11 mouse cellular contexts compared by ENCODE assay signal in genomic region chr2:27328613-27329041, GRCm38 (mm10).
DNase-seq lines count a peak whose midpoint lies in the region; ATAC-seq and TF ChIP-seq lines count a peak whose summit lies in the region.
"Had no signal": no experiment of that assay in that cellular context is flagged by ENCODE, and none has a peak within 500 bp of the region (broad histone marks: within the 10 kb centered on the region; RNA-seq: fewer than 3 reads in every experiment).

No protein-coding gene starts in this region.

- no peak for TF ChIP-seq CTCF in spleen, adult 2 months (IDR thresholded peaks at IDR 0.05; ENCODE audit: extremely low read depth, insufficient read depth, insufficient read length, insufficient replicate concordance)

- peak overlapping the region; percentile 68; the same call in 1 of the 2 replicates for H3K27ac ChIP-seq in forebrain, embryonic 10.5 days
- H3K27ac ChIP-seq in forebrain, embryonic 13.5 days, result no peak overlapping the region
- peak overlapping the region; percentile 53; the same call in 1 of the 2 replicates for H3K27ac ChIP-seq in spleen, adult 2 months (ENCODE audit: insufficient read depth, low read length)
- peak overlapping the region; percentile 11; the same call in 1 of the 2 replicates for H3K27ac ChIP-seq in limb, embryonic 10.5 days
- H3K27ac ChIP-seq in stomach, embryonic 16.5 days (ENCODE audit: low read length), result no peak overlapping the region

- ATAC-seq in forebrain, embryonic 13.5 days, result no peak
- 0 out of 2 replicates have a peak, but pooled peaks have one; percentile 20 for ATAC-seq in stomach, embryonic 16.5 days (ENCODE audit: insufficient read depth, low FRiP score)

- no peaks in the 10 kb centered on the region for H3K36me3 ChIP-seq in forebrain, embryonic 10.5 days (replicated peaks)
- H3K36me3 ChIP-seq in forebrain, embryonic 13.5 days (ENCODE audit: poor library complexity, severe bottlenecking), result no peaks in the 10 kb centered on the region
- no peaks in the 10 kb centered on the region; the same call in 1 of the 2 replicates for H3K36me3 ChIP-seq in spleen, adult 2 months (ENCODE audit: control insufficient read depth, insufficient read depth, low read length)
- H3K36me3 ChIP-seq in limb, embryonic 10.5 days, result 0 out of 2 replicates have a peak, but pooled peaks cover 8% of the 10 kb centered on the region
- no peaks in the 10 kb centered on the region for H3K36me3 ChIP-seq in stomach, embryonic 16.5 days (ENCODE audit: control insufficient read depth, insufficient read depth, low read length)

- H3K4me3 ChIP-seq in forebrain, embryonic 10.5 days, result no peak overlapping the region
- H3K4me3 ChIP-seq in forebrain, embryonic 13.5 days, result no peak overlapping the region
- H3K4me3 ChIP-seq in spleen, adult 2 months (ENCODE audit: extremely low read depth, insufficient read depth, insufficient read length), result no peak overlapping the region
- H3K4me3 ChIP-seq in limb, embryonic 10.5 days, result no peak overlapping the region
- no peak overlapping the region for H3K4me3 ChIP-seq in stomach, embryonic 16.5 days (replicated peaks; ENCODE audit: low read length)

- H3K4me2 ChIP-seq in forebrain, embryonic 13.5 days, result no peak overlapping the region
- no peak overlapping the region for H3K4me2 ChIP-seq in stomach, embryonic 16.5 days (ENCODE audit: low read depth, low read length)
- H3K4me2 ChIP-seq: midbrain, embryonic 11.5 days had no signal

- H3K27me3 ChIP-seq in forebrain, embryonic 10.5 days (ENCODE audit: poor library complexity, severe bottlenecking), result no peaks in the 10 kb centered on the region
- H3K27me3 ChIP-seq in forebrain, embryonic 13.5 days, result no peaks in the 10 kb centered on the region
- H3K27me3 ChIP-seq in spleen, adult 2 months (ENCODE audit: control insufficient read depth, insufficient read depth, low read length), result no peaks in the 10 kb centered on the region
- no peaks in the 10 kb centered on the region for H3K27me3 ChIP-seq in limb, embryonic 10.5 days (ENCODE audit: low read depth, poor library complexity, severe bottlenecking)
- no peaks in the 10 kb centered on the region for H3K27me3 ChIP-seq in stomach, embryonic 16.5 days (ENCODE audit: control insufficient read depth, insufficient read depth, low read length)

- no peak for TF ChIP-seq POLR2A in spleen, adult 2 months (IDR thresholded peaks at IDR 0.05; ENCODE audit: low read depth, low read length)

- peaks cover 85% of the 10 kb centered on the region for H3K4me1 ChIP-seq in forebrain, embryonic 10.5 days
- H3K4me1 ChIP-seq in forebrain, embryonic 13.5 days, result peaks cover 48% of the 10 kb centered on the region
- H3K4me1 ChIP-seq in spleen, adult 2 months (ENCODE audit: control insufficient read depth, insufficient read depth, insufficient read length), result peaks cover 27% of the 10 kb centered on the region; the same call in 1 of the 2 replicates
- H3K4me1 ChIP-seq in limb, embryonic 10.5 days, result peaks cover 64% of the 10 kb centered on the region
- peaks cover 44% of the 10 kb centered on the region for H3K4me1 ChIP-seq in stomach, embryonic 16.5 days (ENCODE audit: control insufficient read depth, insufficient read depth, low read length)

- H3K9me3 ChIP-seq in forebrain, embryonic 10.5 days, result no peaks in the 10 kb centered on the region
- H3K9me3 ChIP-seq in forebrain, embryonic 13.5 days (replicated peaks), result no peaks in the 10 kb centered on the region
- H3K9me3 ChIP-seq in limb, embryonic 10.5 days (replicated peaks), result no peaks in the 10 kb centered on the region
- no peaks in the 10 kb centered on the region for H3K9me3 ChIP-seq in stomach, embryonic 16.5 days (replicated peaks; ENCODE audit: control insufficient read depth, low read length)

- H3K9ac ChIP-seq in forebrain, embryonic 13.5 days, result no peak overlapping the region
- no peak overlapping the region for H3K9ac ChIP-seq in stomach, embryonic 16.5 days (ENCODE audit: low read length)

- no peak for DNase-seq in forebrain, embryonic 10.5 days (ENCODE audit: extremely low spot score, low spot score)
- DNase-seq in spleen, adult 2 months (ENCODE audit: low read depth in 1 of 2, low spot score in 2 of 2), result no peak
- no peak for DNase-seq in spleen, postnatal 14 days (ENCODE audit: low spot score in 2 of 2)
- no peak for DNase-seq in limb, embryonic 10.5 days (ENCODE audit: low spot score)
- no peak for DNase-seq in thymus, postnatal 10 days (ENCODE audit: low spot score in 2 of 2)
- DNase-seq in T-cell, adult 2 months (ENCODE audit: low spot score), result no peak
- DNase-seq: cerebellum, postnatal 14 days; right cerebral cortex, adult 18-20 months had no signal

Comparison
In these comparisons a context has a peak if more than half of its experiments do, and no peak if none do; other contexts are left out.
1. H3K27ac ChIP-seq: peak in forebrain, embryonic 10.5 days (single experiment), spleen, adult 2 months (single experiment) and limb, embryonic 10.5 days (single experiment); none in forebrain, embryonic 13.5 days (single experiment) and stomach, embryonic 16.5 days (single experiment).